Comparison of ENCODE assay signal across 18 mouse cellular contexts in genomic region chr7:115766316-115766715, GRCm38 (mm10).
"Had no signal": no experiment of that assay in that cellular context is flagged by ENCODE, and none has a peak within 500 bp of the region (broad histone marks: within the 10 kb centered on the region; RNA-seq: fewer than 3 reads in every experiment).

No protein-coding gene starts in this region.

- H3K36me3 ChIP-seq: liver, embryonic 12.5 days; midbrain, embryonic 10.5 days; midbrain, embryonic 12.5 days; neural tube, embryonic 13.5 days; neural tube, embryonic 15.5 days had no signal

- H3K4me2 ChIP-seq: liver, embryonic 12.5 days; midbrain, embryonic 12.5 days; neural tube, embryonic 13.5 days; neural tube, embryonic 15.5 days had no signal

- ATAC-seq: liver, embryonic 12.5 days; midbrain, embryonic 16.5 days had no signal

- DNase-seq: lung, adult 2 months; midbrain, embryonic 14.5 days; retina, postnatal 1 day; right cerebral cortex, adult 18-20 months; right cerebral cortex, postnatal 25 days; right cerebral cortex, postnatal 4 days; spleen, adult 18-20 months; thymus, adult 18-20 months; thymus, postnatal 14 days; thymus, postnatal 36 days had no signal

- H3K4me3 ChIP-seq: liver, embryonic 12.5 days; midbrain, embryonic 10.5 days; midbrain, embryonic 12.5 days; myocyte; neural tube, embryonic 13.5 days; neural tube, embryonic 15.5 days had no signal

- H3K9me3 ChIP-seq: liver, embryonic 12.5 days; midbrain, embryonic 10.5 days; midbrain, embryonic 12.5 days; neural tube, embryonic 13.5 days; neural tube, embryonic 15.5 days had no signal

- H3K4me1 ChIP-seq: liver, embryonic 12.5 days; neural tube, embryonic 13.5 days; neural tube, embryonic 15.5 days had no signal

- H3K27ac ChIP-seq: liver, embryonic 12.5 days; liver, embryonic 14.5 days; midbrain, embryonic 10.5 days; midbrain, embryonic 12.5 days; neural tube, embryonic 13.5 days; neural tube, embryonic 15.5 days had no signal

- H3K9ac ChIP-seq: liver, embryonic 12.5 days; liver, embryonic 14.5 days; midbrain, embryonic 12.5 days; neural tube, embryonic 13.5 days; neural tube, embryonic 15.5 days had no signal

- H3K27me3 ChIP-seq: liver, embryonic 12.5 days; midbrain, embryonic 12.5 days; neural tube, embryonic 13.5 days; neural tube, embryonic 15.5 days had no signal
